Mouse (Mus musculus) heart, adult 2 months (tissue): Measurements from ENCODE around the gene Ptpn11. TPM values are rescaled to one million over a fixed set of nuclear protein-coding genes. Genes with fewer than 3 reads are reported as not detected.

Source experiments
- DNase-seq, 2 experiments: peaks; one replicate each; pipeline ENCODE4 v3.0.0; 2021
- H3K27ac ChIP-seq: fragments of 200-600 bp; 2 replicates; pipeline ENCODE4 v1.8.1; 2022
- H3K27me3 ChIP-seq: fragments of 200-500 bp; 2 replicates; pipeline ENCODE4 v1.6.1; 2012; ENCODE audit warnings: mild to moderate bottlenecking, low read length, inconsistent platforms, mixed read lengths; ENCODE audit not compliant: control insufficient read depth, insufficient read depth
- H3K36me3 ChIP-seq: fragments of 200-500 bp; 2 replicates; pipeline ENCODE4 v1.6.1; 2012; ENCODE audit warnings: low read length, inconsistent platforms; ENCODE audit not compliant: control insufficient read depth, insufficient read depth
- H3K4me1 ChIP-seq: fragments of 200-500 bp; 2 replicates; pipeline ENCODE4 v1.6.1; 2011; ENCODE audit warnings: low read length; ENCODE audit not compliant: control insufficient read depth, insufficient read depth
- H3K4me3 ChIP-seq: fragments of 200-600 bp; 2 replicates; pipeline ENCODE4 v1.8.1; 2022
- H3K79me2 ChIP-seq: fragments of 200-500 bp; replicated peaks from 2 replicates; pipeline ENCODE4 v1.6.1; 2012; ENCODE audit warnings: mild to moderate bottlenecking, inconsistent platforms, low read length, moderate library complexity, mixed read lengths; ENCODE audit not compliant: control insufficient read depth, insufficient read depth
- H3K9ac ChIP-seq: fragments of 200-500 bp; 2 replicates; pipeline ENCODE4 v1.6.1; 2012; ENCODE audit warnings: low read depth, mild to moderate bottlenecking, control low read depth, inconsistent platforms, low read length, mixed read lengths
- CTCF ChIP-seq: fragments of 200-600 bp; IDR thresholded peaks from 2 replicates; pipeline ENCODE4 v1.8.1; 2022; ENCODE audit warnings: antibody characterized with exemption, mild to moderate bottlenecking, moderate library complexity
- EP300 ChIP-seq: fragments of 200-500 bp; IDR thresholded peaks from 2 replicates; pipeline ENCODE4 v1.6.1; 2011; ENCODE audit warnings: low read depth, low read length, control low read depth; ENCODE audit not compliant: insufficient read depth
- POLR2A ChIP-seq: fragments of 200-500 bp; IDR thresholded peaks from 2 replicates; pipeline ENCODE4 v1.6.1; 2011; ENCODE audit warnings: mild to moderate bottlenecking, low read depth, low read length, control low read depth; ENCODE audit not compliant: insufficient read depth
- WGBS: fragments of 180-500 bp; shearing (Covaris S2); methylation state at CpG from one replicate; pipeline ENCODE4 v1.1.7; 2018; 5-methylcytosine and 5-hydroxymethylcytosine counted together
- intact Hi-C: fragments of 180-260 bp; cut with DNase I; formaldehyde crosslinking; loops from one replicate; pipeline ENCODE4 v1.15.1; 2025
- polyA plus RNA-seq: library from polyadenylated mRNA; depleted of rRNA; stranded (reverse); fragments of >200 nt; gene quantifications from 2 replicates; pipeline ENCODE4 v1.2.3, GENCODE M21; 2012
- total RNA-seq, 2 experiments: library from RNA; stranded (reverse); gene quantifications; 2 replicates each; pipeline ENCODE4 v1.2.3; 2021

Ptpn11 gene
- total and polyA plus RNA-seq, 3 experiments: 50.7 to 205 (median 159) TPM

DNA sequence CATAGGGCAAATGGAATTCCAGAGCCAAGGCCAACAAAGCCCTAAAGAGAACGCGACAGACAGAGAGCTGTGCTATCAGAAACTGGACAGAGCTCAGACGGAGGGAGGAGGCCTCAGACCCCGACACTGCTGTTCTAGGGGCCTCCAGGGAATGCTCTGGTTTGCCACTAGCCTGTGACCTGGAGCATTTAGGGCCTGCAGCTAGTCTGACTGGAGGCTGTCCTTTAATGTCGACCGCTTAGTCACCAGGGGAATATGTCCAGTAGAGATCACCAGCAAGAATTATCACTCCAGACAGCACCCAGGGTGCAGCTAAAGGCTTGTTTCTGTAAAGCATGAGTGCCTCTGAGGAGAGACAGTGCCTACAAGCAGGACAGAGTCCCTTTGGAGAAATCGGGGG, 32.2 kb downstream of the Ptpn11 start:
- no peak overlapping the region for H3K9ac ChIP-seq

DNA sequence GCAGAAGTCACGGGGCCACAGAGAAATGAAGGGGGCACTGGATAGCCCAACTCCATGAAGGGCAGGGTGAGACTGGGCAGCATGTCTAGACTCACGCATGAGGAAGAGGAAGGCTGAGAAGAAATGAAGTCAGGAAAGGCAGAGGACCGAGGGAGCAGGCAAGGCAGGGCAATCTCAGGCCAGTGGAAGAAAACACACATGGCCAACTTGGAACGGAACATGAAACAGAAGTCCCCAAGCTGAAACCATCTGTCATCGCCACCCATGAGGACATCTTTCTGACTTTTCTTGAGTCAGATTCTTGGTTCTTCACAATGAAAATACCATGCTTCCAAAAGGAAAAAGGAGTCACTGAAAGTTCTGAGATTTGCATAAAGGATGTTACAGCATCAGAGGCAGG, 33.7 kb downstream of the Ptpn11 start:
- Histone ChIP-seq H3K79me2 (no peaks in the 10 kb centered on the region), H3K4me3 (no peak overlapping the region), H3K36me3 (no peaks in the 10 kb centered on the region), H3K27me3 (no peaks in the 10 kb centered on the region), H3K27ac (no peak overlapping the region), H3K9ac (no peak overlapping the region), H3K4me1 (peaks cover 3% of the 10 kb centered on the region)
- 80% methylated on average over 5 of the region's 5 CpGs for WGBS
- TF ChIP-seq POLR2A (no peak), EP300 (no peak), CTCF (no peak)
- intact Hi-C loops: no loop called here
- no peak for DNase-seq

More for the DNA sequence above, 32.2 kb downstream of the Ptpn11 start:
- H3K79me2 ChIP-seq: no peaks in the 10 kb centered on the region
- 40% methylated on average over 7 of the region's 7 CpGs for WGBS
- peaks cover 3% of the 10 kb centered on the region for H3K4me1 ChIP-seq
- no peak overlapping the region for H3K4me3 ChIP-seq
- no peak for DNase-seq
- intact Hi-C loops: no loop called here
- no peak overlapping the region for H3K27ac ChIP-seq
- TF ChIP-seq EP300 (no peak), CTCF (no peak), POLR2A (no peak)
- no peaks in the 10 kb centered on the region for H3K27me3 ChIP-seq
- no peaks in the 10 kb centered on the region for H3K36me3 ChIP-seq

GRCm38 (mm10) chr5:121157017-121157416, 34.2 kb downstream of the Ptpn11 start:
- no peak overlapping the region for H3K4me3 ChIP-seq
- H3K36me3 ChIP-seq: no peaks in the 10 kb centered on the region; the same call in 1 of the 2 replicates
- no peak overlapping the region for H3K9ac ChIP-seq
- 39% methylated on average over 2 of the region's 2 CpGs for WGBS
- H3K79me2 ChIP-seq: no peaks in the 10 kb centered on the region
- peaks cover 3% of the 10 kb centered on the region for H3K4me1 ChIP-seq
- no peak overlapping the region for H3K27ac ChIP-seq
- DNase-seq: no peak
- TF ChIP-seq POLR2A: no peak
- no peak for TF ChIP-seq CTCF
- no peak for TF ChIP-seq EP300
- intact Hi-C loops: no loop called here
- H3K27me3 ChIP-seq: no peaks in the 10 kb centered on the region

DNA sequence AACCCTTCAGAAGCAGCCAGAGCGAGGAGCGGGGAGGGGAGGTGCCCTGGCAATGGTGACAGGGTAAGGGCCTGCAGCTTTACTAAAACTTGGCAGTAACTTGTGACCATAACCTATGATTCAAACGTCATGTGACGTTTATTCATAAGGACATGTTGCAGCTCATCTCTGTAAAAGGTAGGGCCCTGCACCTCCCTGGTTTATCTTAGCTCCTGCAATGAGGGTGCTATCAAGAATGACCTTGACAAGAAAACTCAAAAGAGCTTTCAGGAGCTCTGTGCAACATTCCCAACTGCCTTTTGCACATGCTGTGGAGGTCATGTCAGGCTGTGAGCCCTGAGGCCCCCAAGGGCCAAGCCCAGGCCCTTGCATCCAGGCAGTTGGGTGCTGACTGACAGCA, 35.1 kb downstream of the Ptpn11 start:
- H3K27ac ChIP-seq: no peak overlapping the region
- H3K9ac ChIP-seq: no peak overlapping the region
- H3K4me1 ChIP-seq: peaks cover 3% of the 10 kb centered on the region
- WGBS: 72% methylated on average over 4 of the region's 4 CpGs
- intact Hi-C loops: no loop called here
- no peaks in the 10 kb centered on the region for H3K27me3 ChIP-seq
- no peak for DNase-seq
- no peaks in the 10 kb centered on the region; the same call in 1 of the 2 replicates for H3K36me3 ChIP-seq
- H3K4me3 ChIP-seq: no peak overlapping the region
- TF ChIP-seq EP300 (no peak), POLR2A (no peak), CTCF (no peak)
- no peaks in the 10 kb centered on the region for H3K79me2 ChIP-seq

DNA sequence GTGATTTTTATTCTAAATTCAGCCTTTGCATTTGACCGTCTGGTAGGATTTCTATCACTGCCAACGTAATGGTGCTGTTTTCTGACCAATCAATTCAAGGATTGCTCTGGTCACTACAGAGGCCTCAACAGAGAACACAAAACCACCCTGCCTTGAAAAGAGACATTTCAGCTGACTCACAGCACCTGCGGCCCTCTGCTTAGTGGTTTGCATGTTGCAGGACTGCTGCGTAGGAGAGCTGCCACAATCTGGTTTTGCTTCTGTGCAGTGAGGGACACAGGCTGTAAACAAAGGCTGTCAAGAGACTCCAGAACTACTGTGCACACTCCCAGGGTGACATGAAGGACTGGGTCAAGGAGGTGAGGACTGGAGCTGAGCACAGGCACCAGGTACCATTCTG, 40.5 kb downstream of the Ptpn11 start:
- no peak for DNase-seq
- WGBS: 90% methylated on average over 4 of the region's 4 CpGs
- no peak overlapping the region for H3K9ac ChIP-seq
- TF ChIP-seq CTCF (no peak), EP300 (no peak), POLR2A (no peak)
- H3K27ac ChIP-seq: no peak overlapping the region
- no peaks in the 10 kb centered on the region; the same call in 1 of the 2 replicates for H3K36me3 ChIP-seq
- H3K4me1 ChIP-seq: no peaks in the 10 kb centered on the region; the same call in 1 of the 2 replicates
- no peaks in the 10 kb centered on the region for H3K27me3 ChIP-seq
- H3K4me3 ChIP-seq: no peak overlapping the region
- intact Hi-C loops: no loop called here
- H3K79me2 ChIP-seq: peaks cover 1% of the 10 kb centered on the region; the same call in 1 of the 2 replicates

DNA sequence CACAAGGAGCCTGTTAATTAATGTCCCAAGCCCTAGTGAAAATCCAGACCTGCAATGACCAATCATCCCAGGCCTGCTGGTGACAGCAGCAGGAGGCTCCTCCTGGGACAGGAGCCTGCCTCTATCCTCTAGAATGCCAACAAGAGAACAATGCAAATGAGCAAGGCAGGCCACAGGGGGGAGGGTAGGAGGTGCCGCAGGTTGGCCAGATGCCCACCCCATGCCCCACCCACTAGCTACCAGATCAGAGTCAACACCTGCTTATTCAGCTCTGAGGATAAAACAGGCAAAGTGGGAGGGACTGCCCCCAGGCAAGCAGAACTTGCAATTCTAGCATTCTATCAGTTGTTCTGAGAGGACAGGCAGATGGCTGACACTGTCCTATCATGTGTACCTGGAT, 42.0 kb downstream of the Ptpn11 start:
- Histone ChIP-seq H3K36me3 (no peaks in the 10 kb centered on the region; the same call in 1 of the 2 replicates), H3K27me3 (no peaks in the 10 kb centered on the region), H3K4me1 (no peaks in the 10 kb centered on the region; the same call in 1 of the 2 replicates), H3K79me2 (peaks cover 1% of the 10 kb centered on the region; the same call in 1 of the 2 replicates), H3K27ac (no peak overlapping the region), H3K4me3 (no peak overlapping the region), H3K9ac (no peak overlapping the region)
- 33% methylated on average over 1 of the region's 1 CpGs for WGBS
- intact Hi-C loops: no loop called here
- no peak for DNase-seq
- TF ChIP-seq POLR2A: no peak
- no peak for TF ChIP-seq EP300
- TF ChIP-seq CTCF: no peak
